Comparison of ENCODE assay signal across 11 mouse cellular contexts in the genomic region with DNA sequence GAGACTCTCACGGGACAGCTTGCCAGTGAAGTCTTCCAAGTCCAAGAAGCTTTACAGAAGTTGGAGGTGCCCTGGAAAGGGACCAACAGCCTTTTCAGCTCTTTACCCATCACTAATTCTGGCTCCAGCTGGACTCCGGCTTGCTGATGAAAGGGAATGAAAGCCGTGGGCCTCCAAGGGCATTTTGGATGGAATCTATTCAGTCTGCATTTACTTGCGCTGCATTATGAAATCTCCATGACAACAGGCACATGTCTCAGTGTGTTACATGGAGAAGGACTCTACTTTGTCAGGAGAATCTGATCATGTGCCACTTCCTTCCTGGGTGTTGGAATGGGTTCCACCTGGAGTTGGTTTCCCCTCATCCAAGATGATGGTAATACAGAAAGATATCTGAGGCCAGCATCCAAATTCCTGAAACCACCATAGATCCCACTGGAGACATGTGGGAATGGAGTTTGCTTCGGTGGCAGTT.
A peak's percentile ranks its signal among the peaks of the same experiment; 100 is the strongest.
DNase-seq lines count a peak whose midpoint lies in the region; ATAC-seq lines count a peak whose summit lies in the region.
"Had no signal": no experiment of that assay in that cellular context is flagged by ENCODE, and none has a peak within 500 bp of the region (broad histone marks: within the 10 kb centered on the region; RNA-seq: fewer than 3 reads in every experiment).

No protein-coding gene starts in this region.

- H3K36me3 ChIP-seq in forebrain, embryonic 12.5 days (replicated peaks): no peaks in the 10 kb centered on the region
- H3K36me3 ChIP-seq in midbrain, embryonic 12.5 days: no peaks in the 10 kb centered on the region
- H3K36me3 ChIP-seq in intestine, embryonic 15.5 days: no peaks in the 10 kb centered on the region
- H3K36me3 ChIP-seq: kidney, embryonic 15.5 days had no signal

- H3K4me3 ChIP-seq in forebrain, embryonic 12.5 days (replicated peaks): no peak overlapping the region
- H3K4me3 ChIP-seq in midbrain, embryonic 12.5 days: no peak overlapping the region
- no peak overlapping the region for H3K4me3 ChIP-seq in intestine, embryonic 15.5 days (replicated peaks)
- H3K4me3 ChIP-seq: kidney, embryonic 15.5 days had no signal

- WGBS in forebrain, embryonic 12.5 days: 47% methylated on average over 5 of the region's 5 CpGs
- WGBS in midbrain, embryonic 12.5 days: 48% methylated on average over 5 of the region's 5 CpGs
- WGBS in intestine, embryonic 15.5 days: 76% methylated on average over 5 of the region's 5 CpGs

- no peak overlapping the region for H3K27ac ChIP-seq in forebrain, embryonic 12.5 days
- no peak overlapping the region for H3K27ac ChIP-seq in midbrain, embryonic 12.5 days (replicated peaks)
- H3K27ac ChIP-seq in intestine, embryonic 15.5 days: no peak overlapping the region
- H3K27ac ChIP-seq: kidney, embryonic 15.5 days; liver, embryonic 14.5 days had no signal

- peak; percentile 32 for DNase-seq in brain, adult 2 months (ENCODE audit: low read depth, low spot score)
- peak; percentile 23 for DNase-seq in layer of hippocampus, adult 9-11 months
- no peak for DNase-seq in spleen, postnatal 4 days (ENCODE audit: low spot score in 2 of 2)
- no peak for DNase-seq in kidney, adult 18-20 months
- DNase-seq: heart, adult 18-20 months had no signal

- no peaks in the 10 kb centered on the region for H3K9me3 ChIP-seq in forebrain, embryonic 12.5 days
- H3K9me3 ChIP-seq in midbrain, embryonic 12.5 days: no peaks in the 10 kb centered on the region
- no peaks in the 10 kb centered on the region for H3K9me3 ChIP-seq in intestine, embryonic 15.5 days
- H3K9me3 ChIP-seq: kidney, embryonic 15.5 days had no signal

- H3K4me1 ChIP-seq in forebrain, embryonic 12.5 days: peaks cover 8% of the 10 kb centered on the region
- peaks cover 8% of the 10 kb centered on the region for H3K4me1 ChIP-seq in midbrain, embryonic 12.5 days
- no peaks in the 10 kb centered on the region for H3K4me1 ChIP-seq in intestine, embryonic 15.5 days (replicated peaks)
- H3K4me1 ChIP-seq: kidney, embryonic 15.5 days had no signal

- H3K4me2 ChIP-seq in forebrain, embryonic 12.5 days: no peak overlapping the region
- no peak overlapping the region for H3K4me2 ChIP-seq in midbrain, embryonic 12.5 days (replicated peaks)
- H3K4me2 ChIP-seq in intestine, embryonic 15.5 days (replicated peaks): no peak overlapping the region
- H3K4me2 ChIP-seq: kidney, embryonic 15.5 days had no signal

- H3K9ac ChIP-seq in forebrain, embryonic 12.5 days: no peak overlapping the region
- H3K9ac ChIP-seq in midbrain, embryonic 12.5 days (replicated peaks): no peak overlapping the region
- H3K9ac ChIP-seq in intestine, embryonic 15.5 days: no peak overlapping the region
- H3K9ac ChIP-seq: kidney, embryonic 15.5 days; liver, embryonic 14.5 days had no signal

- ATAC-seq in forebrain, embryonic 12.5 days (ENCODE audit: low FRiP score): peak; percentile 53; the same call in 1 of the 2 replicates
- ATAC-seq in midbrain, embryonic 12.5 days (ENCODE audit: low FRiP score, low read depth): peak; percentile 83
- no peak for ATAC-seq in intestine, embryonic 15.5 days
- ATAC-seq: Patski had no signal

- no peaks in the 10 kb centered on the region for H3K27me3 ChIP-seq in forebrain, embryonic 12.5 days
- H3K27me3 ChIP-seq in midbrain, embryonic 12.5 days: no peaks in the 10 kb centered on the region
- no peaks in the 10 kb centered on the region for H3K27me3 ChIP-seq in intestine, embryonic 15.5 days (replicated peaks)
- H3K27me3 ChIP-seq: kidney, embryonic 15.5 days; Patski had no signal

Comparison
In these comparisons a context has a peak if more than half of its experiments do, and no peak if none do; other contexts are left out.
1. DNase-seq: peak in brain, adult 2 months (single experiment) and layer of hippocampus, adult 9-11 months (single experiment); none in spleen, postnatal 4 days (0 of 2) and kidney, adult 18-20 months (single experiment).